8 mouse cellular contexts compared by ENCODE assay signal in genomic region chr9:65293119-65293518, GRCm38 (mm10). TPM values are rescaled to one million over a fixed set of nuclear protein-coding genes. Genes with fewer than 3 reads are reported as not detected.
A peak's percentile ranks its signal among the peaks of the same experiment; 100 is the strongest.
DNase-seq lines count a peak whose midpoint lies in the region; ATAC-seq and TF ChIP-seq lines count a peak whose summit lies in the region.

No protein-coding gene starts in this region.

- peak overlapping the region; percentile 96 for H3K27ac ChIP-seq in gastrocnemius, adult 2 months
- peak overlapping the region; percentile 96 for H3K27ac ChIP-seq in embryonic facial prominence, embryonic 13.5 days
- peak overlapping the region; percentile 84 for H3K27ac ChIP-seq in intestine, postnatal 0 days (ENCODE audit: low read depth, low read length)
- peak overlapping the region; percentile 79 for H3K27ac ChIP-seq in neural tube, embryonic 15.5 days (replicated peaks)

- peak overlapping the region; percentile 81 for H3K4me2 ChIP-seq in embryonic facial prominence, embryonic 13.5 days
- H3K4me2 ChIP-seq in intestine, postnatal 0 days (replicated peaks; ENCODE audit: low read depth): peak overlapping the region; percentile 92
- H3K4me2 ChIP-seq in neural tube, embryonic 15.5 days: peak overlapping the region; percentile 74

- peaks cover 12% of the 10 kb centered on the region for H3K4me1 ChIP-seq in embryonic facial prominence, embryonic 13.5 days
- 0 out of 2 replicates have a peak, but pooled peaks cover 5% of the 10 kb centered on the region for H3K4me1 ChIP-seq in intestine, postnatal 0 days (replicated peaks; ENCODE audit: control insufficient read depth, insufficient read depth, low read length)
- peaks cover 22% of the 10 kb centered on the region for H3K4me1 ChIP-seq in neural tube, embryonic 15.5 days

- no peak for DNase-seq in gastrocnemius, adult 2 months
- no peak for DNase-seq in gastrocnemius, adult 8-10 months (ENCODE audit: low spot score in 2 of 2)
- peak; percentile 10 to 16 for DNase-seq in B cell, adult 2 months
- DNase-seq in frontal cortex, postnatal 36 days (ENCODE audit: low spot score in 2 of 2): no peak

- no peaks in the 10 kb centered on the region for H3K9me3 ChIP-seq in embryonic facial prominence, embryonic 13.5 days
- H3K9me3 ChIP-seq in intestine, postnatal 0 days (ENCODE audit: control insufficient read depth): no peaks in the 10 kb centered on the region
- no peaks in the 10 kb centered on the region for H3K9me3 ChIP-seq in neural tube, embryonic 15.5 days (replicated peaks)

- peak overlapping the region; percentile 82 for H3K4me3 ChIP-seq in gastrocnemius, adult 2 months
- H3K4me3 ChIP-seq in embryonic facial prominence, embryonic 13.5 days: peak overlapping the region; percentile 98
- peak overlapping the region; percentile 94 for H3K4me3 ChIP-seq in intestine, postnatal 0 days (ENCODE audit: low read depth, low read length)
- H3K4me3 ChIP-seq in neural tube, embryonic 15.5 days (replicated peaks): peak overlapping the region; percentile 62

- H3K9ac ChIP-seq in embryonic facial prominence, embryonic 13.5 days: peak overlapping the region; percentile 98
- H3K9ac ChIP-seq in intestine, postnatal 0 days (ENCODE audit: low read depth, low read length): peak overlapping the region; percentile 92
- peak overlapping the region; percentile 55 for H3K9ac ChIP-seq in neural tube, embryonic 15.5 days (replicated peaks)

- ATAC-seq in embryonic facial prominence, embryonic 13.5 days (ENCODE audit: insufficient number of reproducible peaks, insufficient read depth, low FRiP score, low TSS enrichment, low read depth): no peak
- ATAC-seq in intestine, postnatal 0 days: no peak
- no peak for ATAC-seq in neural tube, embryonic 15.5 days (ENCODE audit: low FRiP score)
- no peak for ATAC-seq in granulocyte monocyte progenitor cell, adult 5-6 weeks (replicated peaks; ENCODE audit: poor library complexity, severe bottlenecking)

- TF ChIP-seq CTCF in gastrocnemius, adult 2 months (IDR thresholded peaks at IDR 0.05): no peak
- no peak for TF ChIP-seq CTCF in intestine, postnatal 0 days (IDR thresholded peaks at IDR 0.05; ENCODE audit: low read depth)

- H3K36me3 ChIP-seq in embryonic facial prominence, embryonic 13.5 days: peaks cover 11% of the 10 kb centered on the region
- H3K36me3 ChIP-seq in intestine, postnatal 0 days (ENCODE audit: control insufficient read depth, insufficient read depth): peaks cover 8% of the 10 kb centered on the region
- peaks cover 9% of the 10 kb centered on the region; the same call in 1 of the 2 replicates for H3K36me3 ChIP-seq in neural tube, embryonic 15.5 days

- H3K27me3 ChIP-seq in embryonic facial prominence, embryonic 13.5 days: no peaks in the 10 kb centered on the region
- no peaks in the 10 kb centered on the region for H3K27me3 ChIP-seq in intestine, postnatal 0 days (replicated peaks; ENCODE audit: control insufficient read depth, insufficient read depth, low read length)
- no peaks in the 10 kb centered on the region for H3K27me3 ChIP-seq in neural tube, embryonic 15.5 days (replicated peaks)

- intact Hi-C loops in gastrocnemius, adult 2 months (cut with DNase I): no loop called here

- 22% methylated on average over 5 of the region's 5 CpGs for WGBS in embryonic facial prominence, embryonic 13.5 days
- WGBS in intestine, postnatal 0 days: 17% methylated on average over 5 of the region's 5 CpGs
- 41% methylated on average over 5 of the region's 5 CpGs for WGBS in neural tube, embryonic 15.5 days

RNA-seq across cellular contexts. Expression of gene Clpx, which starts 0.9 kb away (rescaled TPM):
- 10 to 100 TPM; 54.0 to 72.6 TPM for total RNA-seq in gastrocnemius, adult 2 months (2021)
- total RNA-seq in gastrocnemius, adult 8-10 months (2022): 10 to 100 TPM; 55.4 to 65.0 (median 56.9) TPM
- polyA plus RNA-seq in embryonic facial prominence, embryonic 13.5 days (2015; fragmentation: Nextera tagmentation; extraction: Ambion mirVana): 56.2 TPM in 2 replicates
- 28.2 and 30.5 TPM in 2 replicates for polyA plus RNA-seq in intestine, postnatal 0 days (2015; fragmentation: Nextera tagmentation; extraction: Ambion mirVana)
- polyA plus RNA-seq in neural tube, embryonic 15.5 days (2015; fragmentation: Nextera tagmentation; extraction: Ambion mirVana): 40.6 and 43.3 TPM in 2 replicates
- total RNA-seq in granulocyte monocyte progenitor cell, adult 5-6 weeks (2014; fragmentation: Nextera tagmentation): 15.8 and 24.0 TPM in 2 replicates
- 44.3 and 51.7 TPM in 2 replicates for total RNA-seq in granulocyte monocyte progenitor cell, adult 5-6 weeks (2017)

RNA-seq across cellular contexts. Expression of gene Cilp, which starts 28.1 kb away (rescaled TPM):
- total RNA-seq in gastrocnemius, adult 2 months (2021): 10 to 100 TPM; 13.0 to 35.4 TPM
- 10 to 100 TPM in 2 of 4 experiments, 1 to 10 TPM in 2; 3.3 to 14.7 (median 9.6) TPM for total RNA-seq in gastrocnemius, adult 8-10 months (2022)
- polyA plus RNA-seq in embryonic facial prominence, embryonic 13.5 days (2015; fragmentation: Nextera tagmentation; extraction: Ambion mirVana): 0.74 and 1.2 TPM in 2 replicates
- polyA plus RNA-seq in intestine, postnatal 0 days (2015; fragmentation: Nextera tagmentation; extraction: Ambion mirVana): 0.43 TPM in 2 replicates
- polyA plus RNA-seq in neural tube, embryonic 15.5 days (2015; fragmentation: Nextera tagmentation; extraction: Ambion mirVana): 0.58 and 0.79 TPM in 2 replicates
- not detected in 2 replicates for total RNA-seq in granulocyte monocyte progenitor cell, adult 5-6 weeks (2014; fragmentation: Nextera tagmentation)
- not detected in 2 replicates for total RNA-seq in granulocyte monocyte progenitor cell, adult 5-6 weeks (2017)

RNA-seq across cellular contexts. Expression of gene Pdcd7, which starts 52.8 kb away (rescaled TPM):
- 10 to 100 TPM; 10.1 to 19.5 TPM for total RNA-seq in gastrocnemius, adult 2 months (2021)
- total RNA-seq in gastrocnemius, adult 8-10 months (2022): 10 to 100 TPM; 12.1 to 19.7 (median 15.0) TPM
- 10.4 and 10.6 TPM in 2 replicates for polyA plus RNA-seq in embryonic facial prominence, embryonic 13.5 days (2015; fragmentation: Nextera tagmentation; extraction: Ambion mirVana)
- 6.5 and 7.7 TPM in 2 replicates for polyA plus RNA-seq in intestine, postnatal 0 days (2015; fragmentation: Nextera tagmentation; extraction: Ambion mirVana)
- polyA plus RNA-seq in neural tube, embryonic 15.5 days (2015; fragmentation: Nextera tagmentation; extraction: Ambion mirVana): 8.9 TPM in 2 replicates
- total RNA-seq in granulocyte monocyte progenitor cell, adult 5-6 weeks (2014; fragmentation: Nextera tagmentation): 11.3 and 14.7 TPM in 2 replicates
- total RNA-seq in granulocyte monocyte progenitor cell, adult 5-6 weeks (2017): 23.0 and 40.2 TPM in 2 replicates

Comparison
In these comparisons a context has a peak if more than half of its experiments do, and no peak if none do; other contexts are left out.
1. DNase-seq: peak in B cell, adult 2 months (2 of 2); none in gastrocnemius, adult 2 months (single experiment), gastrocnemius, adult 8-10 months (0 of 2) and frontal cortex, postnatal 36 days (0 of 2).
2. RNA of gene Cilp, which starts 28.1 kb away (total RNA-seq): 13.0 to 35.4 TPM in gastrocnemius, adult 2 months and 3.3 to 14.7 TPM in gastrocnemius, adult 8-10 months; not detected in granulocyte monocyte progenitor cell, adult 5-6 weeks; every median in the first group is over 4 times any median in the second.
3. Peak in every context shown above with its lines, with median percentiles within 50 percentile points of each other: H3K27ac ChIP-seq, H3K4me3 ChIP-seq, H3K4me2 ChIP-seq and H3K9ac ChIP-seq.